Mouse (Mus musculus) brain, adult 10 weeks (tissue): Measurements from ENCODE around the gene Tas2r138. TPM values are rescaled to one million over a fixed set of nuclear protein-coding genes. Genes with fewer than 3 reads are reported as not detected.

Experiments used
- polyA plus RNA-seq: library from polyadenylated mRNA; stranded (reverse); fragments of 350-450 nt; fragmentation: Illumina TruSeq; extraction: RNeasy Lipid Tissue Mini Kit (QIAGEN cat#74804); gene quantifications from one replicate; pipeline ENCODE4 v1.2.3, GENCODE M21; 2015; ENCODE audit warnings: low read depth, low replicate concordance

Gene Tas2r138
- not detected for polyA plus RNA-seq

GRCm38 (mm10) chr6:40613260-40613852, at the start of gene Tas2r138:
TSS of gene Tas2r138 (minus strand) at chr6:40613310.

GRCm38 (mm10) chr6:40628406-40629000, 15.4 kb upstream of the Tas2r138 start, which contains the start of gene Mgam:
TSS of gene Mgam (plus strand) at chr6:40628831.

GRCm38 (mm10) chr6:40585645-40586044, 27.5 kb downstream of the Tas2r138 start, which contains the start of gene Clec5a:
TSS of gene Clec5a (minus strand) at chr6:40585821.

GRCm38 (mm10) chr6:40569187-40569586, 43.9 kb downstream of the Tas2r138 start, which contains the start of gene Olfr460:
TSS of gene Olfr460 (plus strand) at chr6:40569487.

Other genes with a start within 250 kb of the Tas2r138 start
- gene E330009J07Rik, start 177.2 kb downstream of the Tas2r138 start, polyA plus RNA-seq: 43.1 TPM
- 0.45 TPM for gene Wee2, start 174.2 kb downstream of the Tas2r138 start, polyA plus RNA-seq
- 48.1 TPM for gene Ssbp1, start 142.0 kb downstream of the Tas2r138 start, polyA plus RNA-seq
- not detected for gene Tas2r137, start 122.1 kb downstream of the Tas2r138 start, polyA plus RNA-seq
- not detected for gene Tas2r108, start 119.8 kb downstream of the Tas2r138 start, polyA plus RNA-seq
- gene Prss37, start 93.8 kb downstream of the Tas2r138 start, polyA plus RNA-seq: not detected
- gene Olfr461, start 58.3 kb downstream of the Tas2r138 start, polyA plus RNA-seq: not detected
- not detected for gene Olfr460, start 43.8 kb downstream of the Tas2r138 start, polyA plus RNA-seq
- gene Clec5a, start 27.5 kb downstream of the Tas2r138 start, polyA plus RNA-seq: 4.3 TPM
- not detected for gene Mgam, start 15.5 kb upstream of the Tas2r138 start, polyA plus RNA-seq